Mouse (Mus musculus) kidney, embryonic 15.5 days (tissue): ENCODE data around the gene Gm17334. TPM values are rescaled to one million over a fixed set of nuclear protein-coding genes. Genes with fewer than 3 reads are reported as not detected.
A peak's percentile ranks its signal among the peaks of the same experiment; 100 is the strongest.

ENCODE experiments used
- ATAC-seq: fragments of 200-750 bp; cut with Nextera tagmentation; replicated peaks from 2 replicates; pipeline ENCODE4 v1.8.0; 2017; ENCODE audit warnings: moderate TSS enrichment; ENCODE audit not compliant: low FRiP score
- H3K27ac ChIP-seq: fragments of 300-500 bp; sonication (generic); 2 replicates; pipeline ENCODE4 v1.5.1; 2015; ENCODE audit warnings: mild to moderate bottlenecking, inconsistent platforms
- H3K27me3 ChIP-seq: fragments of 300-500 bp; sonication (generic); 2 replicates; pipeline ENCODE4 v1.6.1; 2015; ENCODE audit warnings: inconsistent platforms
- H3K36me3 ChIP-seq: fragments of 300-500 bp; sonication (generic); 2 replicates; pipeline ENCODE4 v1.6.1; 2015; ENCODE audit warnings: inconsistent platforms
- H3K4me1 ChIP-seq: fragments of 300-500 bp; sonication (generic); 2 replicates; pipeline ENCODE4 v1.6.1; 2015; ENCODE audit warnings: inconsistent platforms
- H3K4me2 ChIP-seq: fragments of 300-500 bp; sonication (generic); 2 replicates; pipeline ENCODE4 v1.6.1; 2015; ENCODE audit warnings: moderate library complexity, mild to moderate bottlenecking, inconsistent platforms
- H3K4me3 ChIP-seq: fragments of 300-500 bp; sonication (generic); replicated peaks from 2 replicates; pipeline ENCODE4 v1.5.1; 2015; ENCODE audit warnings: mild to moderate bottlenecking, inconsistent platforms
- H3K9ac ChIP-seq: fragments of 300-500 bp; sonication (generic); 2 replicates; pipeline ENCODE4 v1.6.1; 2015; ENCODE audit warnings: mild to moderate bottlenecking, inconsistent platforms
- H3K9me3 ChIP-seq: fragments of 300-500 bp; sonication (generic); replicated peaks from 2 replicates; pipeline ENCODE4 v1.6.1; 2016; ENCODE audit warnings: inconsistent platforms
- WGBS: fragments of 180-500 bp; shearing (Covaris S2); methylation state at CpG from one replicate; pipeline ENCODE4 v1.1.7; 2015; ENCODE audit warnings: mixed read lengths; 5-methylcytosine and 5-hydroxymethylcytosine counted together
- polyA plus RNA-seq: library from polyadenylated mRNA; unstranded; fragments of >200 nt; fragmentation: Nextera tagmentation; extraction: Ambion mirVana; gene quantifications from 2 replicates; pipeline ENCODE4 v1.2.1, GENCODE M21; 2015

Gm17334 gene
- 0.23 TPM in 1 of 2 replicates, not detected in the other for polyA plus RNA-seq

DNA sequence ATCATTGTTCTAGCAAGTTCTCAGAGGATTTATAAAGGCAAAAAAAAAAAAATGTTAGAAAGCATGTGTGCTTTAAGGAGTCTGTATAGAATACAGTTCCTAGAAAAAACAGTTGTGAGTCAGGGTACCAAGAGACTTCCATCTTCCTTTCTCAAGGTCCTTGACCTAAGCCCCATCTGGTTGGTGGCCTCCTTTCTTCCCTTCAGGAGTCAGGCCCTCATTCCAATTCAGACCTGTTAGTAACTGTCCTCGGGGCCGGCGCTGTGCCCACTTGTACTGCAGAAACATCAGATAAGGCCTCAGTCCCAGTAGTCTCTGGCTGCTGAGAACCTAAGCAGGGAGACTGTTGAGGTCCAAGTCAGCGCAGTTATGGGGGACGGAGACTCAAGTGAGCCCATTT, at the start of gene Gm17334:
TSS of gene Gm17334 (minus strand) at position 101 of the 400 bp plus-strand sequence.
- Histone ChIP-seq H3K4me1 (peaks cover 19% of the 10 kb centered on the region), H3K4me3 (no peak within 1 kb of the TSS), H3K36me3 (peaks cover 34% of the 10 kb centered on the region), H3K9me3 (no peaks in the 10 kb centered on the region), H3K9ac (no peak within 1 kb of the TSS), H3K4me2 (no peak within 1 kb of the TSS), H3K27me3 (peaks cover 12% of the 10 kb centered on the region; the same call in 1 of the 2 replicates), H3K27ac (no peak within 1 kb of the TSS)
- no peak for ATAC-seq
- 93% methylated on average over 5 of the region's 5 CpGs for WGBS

DNA sequence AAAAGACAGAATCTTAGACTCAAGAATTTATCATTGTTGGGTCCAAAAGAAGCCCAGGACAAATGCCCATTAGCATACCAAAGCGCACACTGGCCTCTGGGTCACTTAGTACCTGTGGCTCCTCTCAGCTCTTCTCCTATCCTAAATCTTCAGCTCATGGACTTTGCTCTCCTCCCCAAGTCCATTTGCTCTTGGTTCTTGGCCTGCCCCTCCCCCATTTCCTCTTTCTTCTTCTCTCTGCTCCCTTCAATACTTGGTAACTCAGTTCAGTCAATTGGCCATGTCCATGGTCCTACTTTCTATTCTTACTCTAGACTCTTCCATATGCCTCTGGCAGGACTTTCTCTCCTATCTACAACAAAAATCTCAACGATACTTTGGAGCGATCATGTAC, 49.0 kb upstream of the Gm17334 start:
- 88% methylated on average over 3 of the region's 3 CpGs for WGBS
- H3K9ac ChIP-seq, result no peak overlapping the region
- H3K4me1 ChIP-seq, result peaks cover 7% of the 10 kb centered on the region
- no peaks in the 10 kb centered on the region for H3K9me3 ChIP-seq
- H3K4me2 ChIP-seq, result no peak overlapping the region
- H3K4me3 ChIP-seq, result no peak overlapping the region
- no peaks in the 10 kb centered on the region for H3K36me3 ChIP-seq
- H3K27ac ChIP-seq, result no peak overlapping the region
- H3K27me3 ChIP-seq, result no peaks in the 10 kb centered on the region
- ATAC-seq, result no peak

DNA sequence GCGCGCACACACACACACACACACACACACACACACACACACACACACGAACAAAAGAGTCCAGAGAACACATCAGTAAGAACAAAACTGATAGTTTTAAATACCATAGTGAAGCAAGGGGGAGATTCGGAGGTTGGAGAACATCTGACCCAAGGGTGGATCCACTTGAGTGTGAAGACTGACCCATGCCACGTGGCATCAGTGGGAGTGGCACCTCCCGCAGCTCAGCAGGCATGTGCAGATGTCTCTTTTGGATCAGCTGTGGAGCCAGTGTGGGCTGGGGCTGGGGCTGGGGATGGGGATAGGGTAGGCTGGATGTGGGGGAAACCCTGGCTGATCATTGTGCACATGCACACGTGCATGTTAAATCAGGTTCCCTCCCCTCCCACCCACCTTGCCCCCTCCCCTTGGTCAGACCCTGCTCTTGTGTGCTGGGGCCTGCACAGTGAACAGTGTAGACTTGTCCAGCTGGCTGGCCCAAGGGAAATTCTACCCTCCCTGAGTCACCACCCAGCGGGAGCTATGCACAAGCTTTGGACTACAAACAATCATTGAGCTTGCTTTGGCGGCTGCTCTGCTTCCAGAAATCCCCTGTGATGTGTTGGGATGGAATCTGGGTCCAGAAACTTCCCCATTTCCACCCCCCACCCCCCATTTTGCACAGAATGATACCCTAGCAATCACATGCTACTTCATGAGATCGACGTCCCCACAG, 48.4 kb upstream of the Gm17334 start:
- no peak overlapping the region for H3K4me2 ChIP-seq
- H3K27me3 ChIP-seq, result no peaks in the 10 kb centered on the region
- ATAC-seq, result no peak
- 80% methylated on average over 11 of the region's 11 CpGs for WGBS
- H3K27ac ChIP-seq, result no peak overlapping the region
- H3K4me3 ChIP-seq, result no peak overlapping the region
- no peaks in the 10 kb centered on the region for H3K9me3 ChIP-seq
- no peak overlapping the region for H3K9ac ChIP-seq
- H3K36me3 ChIP-seq, result no peaks in the 10 kb centered on the region
- peaks cover 7% of the 10 kb centered on the region for H3K4me1 ChIP-seq

DNA sequence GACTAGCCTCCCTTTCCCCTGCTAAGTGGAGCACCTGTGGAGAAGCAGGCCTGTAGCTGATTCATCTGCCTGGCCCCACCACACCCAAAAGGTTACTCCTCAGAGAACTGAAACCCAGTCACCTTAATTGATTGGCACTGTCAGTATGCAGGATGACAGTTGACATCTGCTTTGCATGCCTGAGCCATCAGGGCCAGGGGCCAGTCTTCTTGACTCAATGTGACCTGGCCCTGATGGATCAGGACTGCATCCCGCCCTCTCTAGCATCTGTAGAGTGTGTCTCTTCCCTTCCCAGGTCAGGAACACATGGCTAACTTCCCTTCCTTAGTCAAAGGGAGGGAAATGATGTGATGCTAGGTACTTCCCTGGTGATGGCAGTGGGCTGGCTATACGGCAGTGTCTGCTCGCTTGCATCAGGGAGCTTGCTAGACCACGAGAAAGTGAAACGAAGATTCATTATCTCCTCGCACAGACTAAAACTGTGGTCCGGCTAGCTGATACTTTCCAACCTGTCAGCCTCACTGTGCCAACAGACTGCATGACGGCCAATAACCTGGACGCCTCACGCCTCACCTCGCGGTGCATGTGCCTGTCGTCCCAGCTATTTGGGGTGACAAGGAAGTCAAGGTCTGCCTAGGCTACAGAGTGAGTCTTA, 47.7 kb upstream of the Gm17334 start:
- Histone ChIP-seq H3K36me3 (no peaks in the 10 kb centered on the region), H3K4me3 (no peak overlapping the region), H3K9ac (no peak overlapping the region), H3K27me3 (no peaks in the 10 kb centered on the region), H3K27ac (no peak overlapping the region), H3K4me1 (peaks cover 7% of the 10 kb centered on the region), H3K4me2 (no peak overlapping the region), H3K9me3 (no peaks in the 10 kb centered on the region)
- no peak for ATAC-seq
- WGBS, result 84% methylated on average over 13 of the region's 13 CpGs

DNA sequence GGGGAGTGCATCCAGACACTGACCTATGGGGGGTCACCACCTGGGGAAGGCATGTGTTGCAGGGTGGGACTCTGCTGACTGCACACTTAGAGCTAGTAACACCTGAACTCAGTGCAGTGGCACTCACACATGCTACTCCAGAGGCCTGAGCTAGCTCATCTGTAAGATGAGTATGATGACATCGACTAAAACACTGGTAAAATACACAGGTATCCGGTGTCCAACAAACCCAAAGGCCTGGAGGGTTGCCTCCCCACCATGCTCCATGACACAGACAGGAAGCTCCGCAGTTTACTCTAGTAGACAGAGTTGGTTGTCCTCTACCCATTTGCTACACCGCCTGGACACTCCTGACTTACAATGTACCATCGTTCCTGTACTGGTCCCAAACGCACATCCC, 46.5 kb upstream of the Gm17334 start:
- 94% methylated on average over 6 of the region's 6 CpGs for WGBS
- H3K9ac ChIP-seq, result no peak overlapping the region
- H3K27ac ChIP-seq, result no peak overlapping the region
- H3K4me1 ChIP-seq, result peaks cover 7% of the 10 kb centered on the region
- H3K9me3 ChIP-seq, result no peaks in the 10 kb centered on the region
- ATAC-seq, result 0 out of 2 replicates have a peak, but pooled peaks have one; percentile 25
- no peaks in the 10 kb centered on the region for H3K36me3 ChIP-seq
- H3K4me2 ChIP-seq, result no peak overlapping the region
- no peak overlapping the region for H3K4me3 ChIP-seq
- H3K27me3 ChIP-seq, result no peaks in the 10 kb centered on the region

DNA sequence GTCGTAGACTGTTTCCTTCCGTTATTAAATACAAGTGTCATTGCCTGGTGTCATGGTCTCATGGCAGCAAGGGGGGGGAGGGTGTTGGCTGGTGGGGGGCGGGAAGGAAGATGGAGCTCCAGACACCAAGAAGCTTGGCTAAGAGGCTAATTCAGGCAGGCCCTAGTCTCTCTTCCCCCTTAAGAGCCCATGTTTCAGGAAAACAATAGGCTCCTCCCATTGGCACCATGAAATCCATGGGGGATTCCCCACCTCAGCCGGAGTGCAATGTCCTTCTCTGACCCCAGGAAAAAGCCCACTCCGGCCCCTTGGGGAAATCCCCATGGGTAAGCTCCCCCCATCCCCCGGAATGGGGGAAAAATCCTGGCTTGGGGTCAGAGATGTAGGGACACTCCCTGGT, 45.8 kb upstream of the Gm17334 start:
- ATAC-seq, result no peak
- Histone ChIP-seq H3K27me3 (no peaks in the 10 kb centered on the region), H3K4me1 (peaks cover 7% of the 10 kb centered on the region), H3K36me3 (no peaks in the 10 kb centered on the region), H3K27ac (no peak overlapping the region), H3K9ac (no peak overlapping the region), H3K4me2 (no peak overlapping the region), H3K4me3 (no peak overlapping the region), H3K9me3 (no peaks in the 10 kb centered on the region)
- WGBS, result 47% methylated on average over 6 of the region's 6 CpGs

DNA sequence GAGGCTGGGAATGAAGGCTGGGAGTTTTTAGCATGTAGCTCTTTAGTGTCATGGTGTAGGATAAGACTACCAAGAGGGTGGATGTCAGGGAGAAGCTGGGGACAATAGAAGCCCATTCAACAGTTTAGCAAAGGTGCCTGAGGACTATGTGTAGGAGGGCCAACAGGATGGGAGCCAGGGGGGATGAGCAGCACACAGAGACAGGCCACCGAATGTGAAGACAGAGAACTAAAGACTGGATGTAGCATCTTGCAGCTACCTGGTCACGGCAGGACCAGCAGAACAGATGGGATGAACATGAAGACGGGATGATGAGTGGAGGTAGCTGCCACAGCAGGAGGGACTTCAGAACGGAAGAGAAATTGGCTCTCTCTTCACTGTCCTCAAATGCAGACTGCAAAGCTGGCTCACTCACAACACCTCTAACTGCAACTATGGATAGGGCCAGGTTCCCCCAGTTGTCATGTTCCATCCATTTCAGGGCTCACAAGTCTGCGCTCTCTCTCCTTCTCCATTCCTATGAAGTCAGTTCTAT, 43.9 kb upstream of the Gm17334 start:
- Histone ChIP-seq H3K9ac (no peak overlapping the region), H3K9me3 (no peaks in the 10 kb centered on the region), H3K27ac (no peak overlapping the region), H3K36me3 (no peaks in the 10 kb centered on the region), H3K27me3 (no peaks in the 10 kb centered on the region), H3K4me3 (no peak overlapping the region), H3K4me2 (no peak overlapping the region), H3K4me1 (peaks cover 6% of the 10 kb centered on the region)
- no peak for ATAC-seq
- 93% methylated on average over 5 of the region's 5 CpGs for WGBS

DNA sequence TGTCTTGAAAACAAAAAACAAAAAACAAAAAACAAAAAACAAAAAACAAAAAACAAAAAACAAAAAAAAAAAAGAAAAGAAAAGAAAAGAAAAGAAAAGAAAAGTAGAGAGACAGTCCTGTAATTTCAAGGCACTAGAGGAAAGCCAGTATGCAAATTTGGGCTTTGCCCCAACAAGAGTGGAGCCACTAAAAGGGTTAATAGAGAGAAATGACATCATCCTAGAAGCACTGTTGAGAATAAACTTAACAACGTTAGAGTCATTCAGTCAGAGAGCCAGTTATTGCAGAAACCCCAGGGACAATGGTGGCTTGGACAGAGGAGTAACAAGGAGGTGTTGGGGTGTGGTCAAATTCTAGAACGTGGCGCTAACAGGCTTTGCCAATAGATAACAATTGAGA, 41.8 kb upstream of the Gm17334 start:
- H3K27ac ChIP-seq, result no peak overlapping the region
- ATAC-seq, result no peak
- no peaks in the 10 kb centered on the region for H3K9me3 ChIP-seq
- H3K36me3 ChIP-seq, result no peaks in the 10 kb centered on the region
- WGBS, result 56% methylated on average over 3 of the region's 3 CpGs
- no peak overlapping the region for H3K9ac ChIP-seq
- peaks cover 3% of the 10 kb centered on the region for H3K4me1 ChIP-seq
- H3K27me3 ChIP-seq, result no peaks in the 10 kb centered on the region
- H3K4me2 ChIP-seq, result no peak overlapping the region
- H3K4me3 ChIP-seq, result no peak overlapping the region

DNA sequence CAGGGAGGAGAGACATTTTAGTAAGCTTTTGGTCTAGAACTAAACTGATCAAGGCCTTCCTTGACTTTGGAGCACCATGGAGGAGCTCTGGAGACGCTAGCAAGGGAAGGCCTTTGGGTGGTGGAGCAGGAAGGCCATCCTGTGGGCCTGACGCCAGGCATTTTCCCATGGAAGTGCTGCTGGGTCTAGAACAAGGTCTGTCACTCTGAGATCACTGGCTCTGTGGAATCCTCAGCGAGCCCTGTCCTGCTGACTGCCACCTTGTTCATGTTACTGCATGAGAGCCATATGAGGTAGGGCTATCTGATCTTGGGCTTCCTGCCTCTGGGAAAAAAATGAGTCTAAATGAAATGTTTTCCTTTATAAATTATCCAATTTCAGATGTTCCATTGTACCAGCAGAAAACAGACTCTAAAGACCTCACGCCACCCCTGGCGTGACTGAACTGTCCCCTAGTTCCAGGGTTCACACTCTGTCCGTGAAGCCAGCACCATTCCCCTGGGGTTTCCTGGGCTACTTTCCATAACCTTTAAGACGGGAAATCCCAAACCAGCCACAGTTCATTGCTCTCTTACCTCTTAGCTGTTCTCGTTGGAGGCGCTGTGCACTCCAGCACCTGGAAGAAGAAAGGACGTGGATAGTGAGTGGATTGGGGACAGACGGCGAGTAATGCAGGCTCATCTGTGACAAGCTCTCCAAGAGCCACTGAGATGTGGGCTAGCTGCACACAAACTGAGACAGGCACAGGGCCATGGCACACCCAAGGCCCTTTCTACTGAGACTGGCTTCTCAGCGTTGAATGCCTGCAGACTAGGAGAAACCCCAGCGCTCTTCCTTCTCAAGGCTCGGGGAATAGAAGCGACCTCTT, 40.2 kb upstream of the Gm17334 start:
- WGBS, result 75% methylated on average over 16 of the region's 16 CpGs
- no peak overlapping the region for H3K4me2 ChIP-seq
- no peak overlapping the region for H3K27ac ChIP-seq
- no peaks in the 10 kb centered on the region for H3K9me3 ChIP-seq
- no peak overlapping the region for H3K4me3 ChIP-seq
- 0 out of 2 replicates have a peak, but pooled peaks cover 3% of the 10 kb centered on the region for H3K4me1 ChIP-seq
- H3K9ac ChIP-seq, result no peak overlapping the region
- no peaks in the 10 kb centered on the region for H3K27me3 ChIP-seq
- no peak for ATAC-seq
- H3K36me3 ChIP-seq, result no peaks in the 10 kb centered on the region

DNA sequence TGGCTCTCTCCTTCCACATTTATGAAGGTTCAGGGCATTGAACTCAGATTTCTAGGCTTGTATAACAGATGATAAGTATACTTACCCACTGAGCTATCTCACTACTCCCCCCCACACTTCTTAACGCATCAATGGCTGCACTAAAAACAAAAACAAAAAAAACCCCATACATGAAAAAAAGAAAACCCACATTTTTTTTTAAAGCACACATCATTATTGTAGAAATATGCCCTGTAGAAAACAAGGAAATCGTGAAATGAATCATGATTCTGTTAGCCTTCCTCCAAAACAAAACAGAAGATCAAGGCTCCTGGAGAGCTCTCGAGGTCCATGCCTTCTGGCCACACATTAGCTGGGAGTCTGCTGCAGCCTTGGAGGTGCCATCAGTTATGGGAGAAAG, 38.3 kb upstream of the Gm17334 start:
- Histone ChIP-seq H3K27me3 (no peaks in the 10 kb centered on the region), H3K4me2 (no peak overlapping the region), H3K27ac (no peak overlapping the region), H3K4me3 (no peak overlapping the region), H3K9ac (no peak overlapping the region), H3K9me3 (no peaks in the 10 kb centered on the region), H3K36me3 (no peaks in the 10 kb centered on the region), H3K4me1 (0 out of 2 replicates have a peak, but pooled peaks cover 3% of the 10 kb centered on the region)
- WGBS, result 75% methylated on average over 3 of the region's 3 CpGs
- ATAC-seq, result no peak

DNA sequence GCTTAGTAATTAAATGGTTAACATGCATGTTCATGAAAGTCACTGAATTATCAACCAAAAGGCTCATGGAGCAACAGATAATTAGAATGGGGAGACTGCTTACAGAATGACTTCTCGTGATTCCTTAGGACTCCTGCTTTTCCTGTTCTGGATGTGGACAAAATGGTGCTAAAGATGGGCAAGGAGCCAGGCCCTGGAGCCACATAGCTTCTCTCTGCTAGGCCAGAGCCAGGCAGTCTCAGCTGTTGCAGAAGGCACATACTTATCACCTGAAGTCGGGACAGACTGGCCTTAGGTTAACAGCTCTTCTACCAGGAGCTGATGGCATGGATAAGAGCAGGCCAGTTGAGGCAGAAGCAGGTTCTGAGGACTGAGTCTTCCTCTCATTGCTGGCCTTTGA, 37.8 kb upstream of the Gm17334 start:
- H3K27ac ChIP-seq, result no peak overlapping the region
- ATAC-seq, result no peak
- H3K9ac ChIP-seq, result no peak overlapping the region
- H3K4me3 ChIP-seq, result no peak overlapping the region
- H3K27me3 ChIP-seq, result no peaks in the 10 kb centered on the region
- H3K9me3 ChIP-seq, result no peaks in the 10 kb centered on the region
- H3K4me2 ChIP-seq, result no peak overlapping the region
- 0 out of 2 replicates have a peak, but pooled peaks cover 3% of the 10 kb centered on the region for H3K4me1 ChIP-seq
- H3K36me3 ChIP-seq, result no peaks in the 10 kb centered on the region
- WGBS, result 66% methylated on average over 2 of the region's 2 CpGs

DNA sequence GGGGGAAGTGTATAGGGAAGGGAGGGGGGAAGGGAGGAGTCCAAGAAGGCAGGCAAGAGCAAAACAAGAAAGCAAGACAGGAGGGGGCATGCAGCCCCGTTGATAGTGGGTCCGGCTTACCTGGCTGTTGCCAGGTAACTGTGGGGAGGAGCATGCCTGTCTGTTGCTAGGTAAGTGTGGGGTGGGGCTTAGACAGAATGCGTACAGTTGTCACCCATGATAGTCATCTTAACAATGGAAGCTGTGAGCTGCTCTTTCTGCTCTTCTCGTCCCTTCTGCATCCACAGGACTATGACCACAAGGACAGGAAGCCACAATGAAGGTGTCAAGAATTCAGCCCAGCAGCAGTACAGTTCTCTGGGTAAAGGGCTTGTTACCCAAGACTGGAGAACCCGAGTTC, 37.2 kb upstream of the Gm17334 start:
- H3K4me1 ChIP-seq, result 0 out of 2 replicates have a peak, but pooled peaks cover 3% of the 10 kb centered on the region
- H3K4me2 ChIP-seq, result no peak overlapping the region
- H3K4me3 ChIP-seq, result no peak overlapping the region
- no peaks in the 10 kb centered on the region for H3K36me3 ChIP-seq
- H3K9ac ChIP-seq, result no peak overlapping the region
- H3K9me3 ChIP-seq, result no peaks in the 10 kb centered on the region
- no peak overlapping the region for H3K27ac ChIP-seq
- 64% methylated on average over 5 of the region's 5 CpGs for WGBS
- no peaks in the 10 kb centered on the region for H3K27me3 ChIP-seq
- ATAC-seq, result no peak
